Mouse (Mus musculus) gastrocnemius, postnatal 10 days (tissue): ENCODE measurements at regions not wholly inside any gene's neighbourhood (a gene's known extent, or its start where the extent isn't known, plus 50 kb on each side); places are given as distances from the start of the nearest gene placed in this dataset.

Experiments
- DNase-seq: peaks from one replicate; pipeline ENCODE4 v3.0.0; 2021; ENCODE audit warnings: mixed read lengths

DNA sequence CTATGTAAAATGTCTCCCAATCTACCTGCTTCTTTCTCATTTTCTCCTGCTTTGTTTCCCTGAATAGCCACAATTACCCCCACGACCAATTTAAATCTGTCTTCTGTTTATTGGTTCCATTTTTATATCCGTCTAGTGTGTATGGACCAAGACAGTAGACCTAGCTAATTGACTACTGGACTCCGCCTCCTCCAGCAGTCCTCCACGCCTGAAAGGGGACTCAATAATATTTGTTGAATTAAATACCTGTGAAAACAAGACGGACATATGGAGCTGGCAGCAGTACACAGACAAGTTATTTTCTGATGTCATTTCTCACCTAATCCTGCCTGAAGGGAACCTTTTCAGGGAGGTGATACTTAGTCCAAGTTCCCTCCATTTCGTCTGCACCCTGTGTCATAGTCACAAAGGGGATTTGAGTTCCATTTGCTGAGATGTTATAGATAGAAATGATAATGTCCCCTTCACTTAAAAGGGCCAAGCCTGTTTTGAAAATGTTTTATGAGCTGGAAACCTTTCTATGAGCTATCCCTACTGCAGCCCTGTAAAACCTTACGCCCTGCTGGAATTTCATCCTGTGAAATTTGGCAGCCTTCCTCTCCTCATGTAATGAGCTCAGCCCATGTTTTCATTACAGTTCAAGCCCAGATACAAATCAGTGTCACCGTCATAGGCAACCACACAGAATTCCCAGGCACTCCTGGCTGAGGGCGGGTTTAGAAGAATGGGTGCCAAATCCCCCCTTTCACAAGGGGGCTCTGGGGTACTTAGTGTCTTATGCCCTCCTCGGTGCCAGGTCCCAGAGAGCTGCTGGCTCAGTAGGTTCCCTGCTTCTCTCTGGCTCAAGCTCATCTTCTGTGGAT, 391.1 kb upstream of the Id4 start:
- peak; percentile 8 for DNase-seq

GRCm38 (mm10) chr13:47872645-47873044, 388.4 kb upstream of the Id4 start:
- DNase-seq: no peak

GRCm38 (mm10) chr13:47892569-47892968, 368.5 kb upstream of the Id4 start:
- no peak for DNase-seq

DNA sequence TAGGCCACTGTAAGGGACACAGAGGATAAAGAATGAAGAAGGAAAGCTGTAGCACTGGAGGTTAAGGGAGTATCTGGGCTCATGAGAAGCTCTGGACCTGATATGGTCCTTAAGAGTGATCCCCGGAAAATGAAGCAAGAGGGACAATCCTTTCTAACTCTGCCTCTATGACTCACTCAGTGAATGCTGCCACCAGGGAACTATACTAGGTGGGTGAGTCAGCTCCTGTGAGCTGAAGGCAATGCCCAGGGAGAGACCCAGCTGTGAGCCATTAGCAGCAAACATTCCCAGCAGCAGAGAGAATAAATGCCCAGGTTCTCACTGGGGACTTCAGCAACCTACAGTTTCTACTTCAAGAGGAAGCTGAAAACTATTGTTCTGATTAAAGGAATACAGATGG, 366.7 kb upstream of the Id4 start:
- DNase-seq: no peak

DNA sequence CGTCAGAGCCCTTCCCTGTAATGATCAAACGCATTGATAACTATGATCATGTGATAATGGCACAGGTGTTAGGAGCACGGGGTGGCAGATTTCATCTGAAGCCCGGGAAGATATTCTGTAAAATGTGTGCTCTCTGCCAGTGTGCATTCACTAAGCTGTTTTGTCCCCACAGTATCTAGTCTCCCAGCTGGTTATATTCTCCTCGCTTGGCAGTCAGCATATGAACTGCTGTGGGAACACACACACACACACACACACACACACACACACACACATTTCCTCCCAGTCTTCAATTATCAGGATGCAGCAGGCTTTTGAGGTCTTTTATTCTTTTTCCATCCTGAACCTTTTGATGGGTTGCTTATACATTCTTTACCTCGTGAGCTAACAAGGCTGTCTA, 365.8 kb upstream of the Id4 start:
- DNase-seq: no peak

DNA sequence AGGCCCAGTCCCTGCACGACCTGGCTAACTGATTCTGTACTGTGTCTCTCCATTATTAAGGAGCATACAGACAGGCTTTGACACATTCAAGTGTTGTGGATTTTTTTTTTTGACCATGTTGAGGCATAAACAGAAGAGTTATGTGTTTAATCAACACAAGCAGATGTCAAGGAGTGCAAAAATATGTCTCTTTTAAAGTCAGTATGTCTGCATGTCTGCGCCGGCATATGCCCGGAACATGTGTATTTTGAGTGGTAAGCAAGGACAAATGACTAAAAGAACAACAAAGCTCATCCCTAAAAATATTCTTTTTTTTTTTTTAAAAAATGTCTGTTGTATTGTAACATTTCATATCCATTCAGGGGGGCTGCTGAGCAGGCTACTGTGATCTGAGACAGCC, 364.4 kb upstream of the Id4 start:
- no peak for DNase-seq

DNA sequence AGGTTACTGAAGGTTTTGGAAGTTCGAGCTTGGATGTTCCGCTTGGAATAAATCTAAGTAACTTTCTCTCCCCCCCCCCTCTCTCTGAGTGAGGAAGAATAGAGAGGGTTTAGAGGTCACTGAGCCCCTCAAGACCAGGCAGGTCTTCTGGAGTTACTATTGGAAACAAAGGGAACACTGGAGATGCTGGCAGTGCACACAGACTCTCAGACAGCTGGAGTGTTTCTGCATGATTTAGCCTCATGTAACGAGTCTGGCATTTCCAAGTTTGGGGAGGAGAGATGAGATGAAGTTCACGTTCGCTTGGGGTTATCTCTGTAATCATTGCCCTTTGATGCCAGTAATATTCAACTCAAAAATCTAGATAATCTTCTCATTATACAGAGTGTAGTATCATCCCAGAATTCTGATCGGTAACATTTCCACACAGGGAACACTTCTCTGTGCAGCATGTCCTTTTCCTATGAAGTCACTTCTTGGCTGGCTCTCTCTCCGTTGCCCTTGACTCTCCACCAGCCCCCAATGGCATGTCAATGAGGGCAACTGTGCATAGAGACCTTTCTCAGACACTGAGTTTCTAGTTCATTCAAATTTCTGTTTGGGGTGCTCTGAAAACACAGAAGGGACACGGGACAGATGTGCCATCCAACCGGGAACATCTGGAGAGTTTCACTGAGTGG, 351.0 kb upstream of the Id4 start:
- no peak for DNase-seq

DNA sequence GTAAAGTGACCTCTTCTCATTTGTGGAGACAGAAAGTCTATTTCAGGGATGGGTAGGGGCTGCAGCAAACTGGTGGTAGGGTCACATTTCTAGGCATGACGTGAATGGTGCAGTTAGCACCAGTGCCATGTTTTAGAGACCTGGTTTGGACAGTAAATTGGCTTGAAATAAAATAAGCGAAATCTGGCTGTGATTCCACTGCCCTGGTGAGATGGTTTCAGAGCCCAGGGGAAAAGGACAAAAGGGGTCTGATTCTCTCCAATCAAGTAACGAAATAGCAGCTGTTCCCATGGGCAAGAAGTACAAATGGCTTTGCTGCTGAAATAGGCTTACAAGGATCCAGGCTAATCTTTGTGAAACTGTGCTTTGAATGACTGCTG, 350.5 kb upstream of the Id4 start:
- no peak for DNase-seq

DNA sequence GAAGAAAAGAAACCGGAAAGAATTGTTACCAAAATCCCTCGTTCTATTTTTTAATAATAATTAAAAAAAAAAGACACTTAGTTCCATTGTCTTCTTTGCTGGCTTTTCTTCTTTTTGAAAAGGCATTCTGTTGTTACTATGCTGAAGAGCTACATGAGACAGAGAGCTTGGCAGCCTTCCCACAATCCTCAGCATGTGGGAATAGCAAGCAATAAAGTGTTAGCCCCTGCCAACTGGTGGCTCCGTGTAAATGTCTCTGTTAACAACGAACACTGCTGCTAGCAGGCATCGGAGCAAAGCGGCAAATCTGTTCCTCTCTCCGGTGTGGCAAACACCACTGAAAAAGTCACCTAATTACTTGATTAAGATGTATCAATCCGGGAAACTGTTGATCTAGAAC, 344.6 kb upstream of the Id4 start:
- peak; percentile 55 for DNase-seq

- DNase-seq: no peak
Measured at GRCm38 (mm10) chr13:47917370-47917769, 343.7 kb upstream of the Id4 start.

- no peak for DNase-seq
Measured at GRCm38 (mm10) chr13:47921044-47921443, 340.0 kb upstream of the Id4 start.

GRCm38 (mm10) chr13:47940696-47941095, 320.3 kb upstream of the Id4 start:
- DNase-seq: no peak

DNA sequence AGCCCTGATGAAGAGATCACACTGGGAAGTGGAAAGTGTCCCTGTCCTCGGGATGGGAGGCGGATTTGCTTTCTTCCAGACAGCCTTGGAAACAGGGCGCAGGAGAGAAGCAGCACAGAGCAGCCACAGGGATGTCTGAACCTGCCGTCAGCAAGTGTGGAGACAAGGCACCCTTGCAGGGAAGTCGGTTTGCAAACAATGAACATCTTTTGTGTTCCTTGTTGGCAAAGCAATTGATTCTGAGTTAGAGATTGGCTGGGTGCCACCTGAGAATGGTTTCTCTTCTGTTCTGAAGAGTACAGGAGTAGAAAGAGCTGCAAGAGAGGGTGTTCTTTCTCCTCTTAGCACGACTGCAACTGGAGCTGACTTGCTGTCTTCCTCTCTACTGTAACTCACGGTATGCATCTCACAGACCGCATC, 318.6 kb upstream of the Id4 start:
- DNase-seq: peak; percentile 21

DNA sequence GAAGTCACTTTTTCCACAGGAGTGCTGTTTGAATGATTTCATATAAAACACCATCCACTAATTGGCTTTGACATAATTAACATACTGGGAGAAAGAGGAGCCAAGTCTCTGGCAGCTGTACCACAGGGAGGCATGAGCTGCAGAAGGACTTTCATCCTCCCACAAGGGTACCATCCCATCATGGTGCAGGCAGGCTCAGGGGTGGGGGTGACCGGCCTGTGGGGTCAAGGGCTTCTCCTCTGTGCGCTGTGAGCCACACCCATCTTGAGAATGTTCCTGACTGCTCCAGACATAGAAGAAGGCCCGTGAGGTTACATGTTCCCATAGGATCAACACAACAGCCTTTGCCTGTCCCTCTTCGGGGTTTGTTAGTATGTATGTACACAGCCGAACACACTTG, 317.4 kb upstream of the Id4 start:
- DNase-seq: no peak

- DNase-seq: no peak
Measured at GRCm38 (mm10) chr13:47948098-47948865, 312.7 kb upstream of the Id4 start.

GRCm38 (mm10) chr13:47950456-47950855, 310.6 kb upstream of the Id4 start:
- DNase-seq: no peak

DNA sequence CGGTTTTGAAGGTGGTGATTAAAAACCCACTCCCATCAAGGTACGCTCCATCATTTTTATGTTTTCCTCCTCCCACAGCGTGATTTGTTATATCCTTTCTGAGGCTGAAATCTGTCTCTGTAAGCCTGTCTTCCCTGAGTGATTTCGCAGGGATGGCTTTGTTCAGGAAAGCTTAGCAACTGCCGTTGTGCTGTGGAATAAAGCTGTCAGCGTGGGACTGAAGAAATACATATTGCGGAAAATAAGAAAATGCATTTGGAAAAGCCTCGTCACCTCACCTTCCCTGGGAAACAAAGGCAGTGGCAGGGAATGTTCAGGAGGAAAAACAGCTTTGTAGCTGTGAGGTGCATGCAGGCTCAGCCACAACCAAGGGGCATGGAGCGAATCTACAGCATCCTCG, 310.0 kb upstream of the Id4 start:
- DNase-seq: no peak

DNA sequence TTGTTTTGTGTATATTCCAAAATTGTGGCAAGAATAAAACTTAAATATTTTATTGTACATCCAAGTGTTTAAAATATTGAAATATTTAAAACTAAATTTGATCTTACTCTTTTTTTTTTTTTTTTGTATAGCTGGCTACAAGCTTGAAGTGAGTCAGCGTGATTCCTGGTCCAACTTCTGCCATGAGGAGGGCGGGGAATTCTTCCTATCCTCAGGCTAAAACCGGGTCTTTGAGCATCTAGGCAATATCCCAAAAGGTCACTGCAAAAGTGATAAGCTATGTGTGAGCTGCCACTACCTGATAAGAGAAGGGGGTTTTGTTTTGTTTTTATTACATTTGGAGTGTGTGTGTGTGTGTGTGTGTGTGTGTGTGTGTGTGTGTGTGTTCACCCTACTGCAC, 308.1 kb upstream of the Id4 start:
- DNase-seq: no peak

GRCm38 (mm10) chr13:47953776-47954175, 307.3 kb upstream of the Id4 start:
- no peak for DNase-seq

DNA sequence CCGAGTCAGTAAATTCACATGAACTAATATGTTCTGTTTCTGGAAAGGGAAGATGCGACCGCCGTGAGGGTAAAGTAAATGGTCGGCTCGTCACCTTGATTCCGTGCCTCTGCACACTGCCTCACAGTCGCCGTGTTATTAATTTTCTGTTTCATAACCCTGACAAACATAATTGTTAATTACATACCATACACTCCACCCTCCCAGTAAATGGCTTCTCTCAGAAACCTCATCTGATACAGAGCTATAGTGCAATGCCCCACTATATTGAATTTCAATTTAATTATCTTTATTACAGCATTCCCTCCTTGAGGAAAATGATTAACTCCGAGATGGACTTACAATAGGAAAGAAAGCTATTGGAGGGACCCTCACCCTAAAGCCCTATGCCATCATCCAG, 305.5 kb upstream of the Id4 start:
- DNase-seq: no peak

GRCm38 (mm10) chr13:47957662-47958061, 303.4 kb upstream of the Id4 start:
- DNase-seq: no peak

- no peak for DNase-seq
Measured at GRCm38 (mm10) chr13:47974216-47974615, 286.8 kb upstream of the Id4 start.
